Mouse (Mus musculus): ENCODE results near the gene Wnt16.

The Wnt16 gene

DNA sequence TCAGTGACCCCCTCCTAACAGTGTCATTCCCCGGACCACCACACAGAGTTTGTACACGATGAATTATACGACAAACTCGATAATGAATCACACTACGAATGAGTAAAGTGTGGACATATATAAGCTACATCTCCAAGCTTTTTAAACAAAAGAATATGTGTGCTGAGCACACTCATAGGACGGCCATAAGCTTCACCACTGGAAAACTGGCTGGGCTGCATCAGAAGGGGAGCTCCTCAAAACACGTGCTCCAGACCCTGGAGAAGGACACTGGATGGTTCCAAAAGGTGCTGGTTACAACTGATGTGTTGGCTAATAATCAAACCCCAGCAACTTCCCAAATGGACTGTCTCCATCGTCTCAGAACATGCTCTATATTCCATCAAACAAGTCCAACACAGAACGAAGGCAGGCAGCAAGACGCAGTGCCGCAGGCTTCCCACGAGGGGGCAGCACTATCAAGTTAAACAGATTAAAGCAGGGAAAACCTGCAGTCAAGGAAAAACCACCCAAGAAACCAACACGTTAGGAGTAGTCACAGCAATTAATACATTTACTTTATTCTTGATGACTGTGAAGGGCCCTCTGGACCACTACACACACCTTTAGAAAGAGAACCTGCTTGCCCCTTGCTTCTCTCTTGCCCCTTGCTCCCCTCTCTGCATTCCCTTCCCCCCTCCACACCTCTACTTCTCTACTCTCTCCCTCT lies 37.5 kb downstream of the Wnt16 start:
- DNase-seq (ENCODE audit: low spot score in 2 of 2): peak; percentile 41 to 75

GRCm38 (mm10) chr6:22326289-22326688 lies 38.3 kb downstream of the Wnt16 start:
- DNase-seq (ENCODE audit: low spot score in 2 of 2): no peak

- DNase-seq (ENCODE audit: low spot score in 2 of 2): no peak
Measured at GRCm38 (mm10) chr6:22327091-22327490, 39.1 kb downstream of the Wnt16 start.

GRCm38 (mm10) chr6:22327931-22328330 lies 39.9 kb downstream of the Wnt16 start:
- no peak for DNase-seq (ENCODE audit: low spot score in 2 of 2)

- no peak for DNase-seq (ENCODE audit: low spot score in 2 of 2)
Measured at GRCm38 (mm10) chr6:22330169-22330960, 42.3 kb downstream of the Wnt16 start.

DNA sequence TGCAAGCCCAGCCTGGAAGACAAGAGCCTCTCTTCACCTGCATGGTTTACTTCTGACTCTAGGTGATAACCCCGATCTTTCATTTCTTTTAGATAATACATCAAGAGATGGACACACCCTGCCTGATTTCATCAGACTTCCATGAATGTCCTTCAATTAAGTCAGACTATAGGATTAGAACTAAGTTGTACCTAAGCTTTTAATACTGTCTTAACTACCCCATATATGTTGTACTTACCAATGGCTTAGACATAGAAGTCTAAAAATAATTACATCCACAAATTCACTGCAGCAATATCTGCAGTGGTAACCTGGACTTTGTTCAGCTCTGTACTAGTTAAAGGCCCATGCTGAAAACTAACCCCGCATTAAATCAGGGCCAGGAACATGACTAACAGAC lies 44.5 kb downstream of the Wnt16 start:
- DNase-seq (ENCODE audit: low spot score in 2 of 2): no peak

DNA sequence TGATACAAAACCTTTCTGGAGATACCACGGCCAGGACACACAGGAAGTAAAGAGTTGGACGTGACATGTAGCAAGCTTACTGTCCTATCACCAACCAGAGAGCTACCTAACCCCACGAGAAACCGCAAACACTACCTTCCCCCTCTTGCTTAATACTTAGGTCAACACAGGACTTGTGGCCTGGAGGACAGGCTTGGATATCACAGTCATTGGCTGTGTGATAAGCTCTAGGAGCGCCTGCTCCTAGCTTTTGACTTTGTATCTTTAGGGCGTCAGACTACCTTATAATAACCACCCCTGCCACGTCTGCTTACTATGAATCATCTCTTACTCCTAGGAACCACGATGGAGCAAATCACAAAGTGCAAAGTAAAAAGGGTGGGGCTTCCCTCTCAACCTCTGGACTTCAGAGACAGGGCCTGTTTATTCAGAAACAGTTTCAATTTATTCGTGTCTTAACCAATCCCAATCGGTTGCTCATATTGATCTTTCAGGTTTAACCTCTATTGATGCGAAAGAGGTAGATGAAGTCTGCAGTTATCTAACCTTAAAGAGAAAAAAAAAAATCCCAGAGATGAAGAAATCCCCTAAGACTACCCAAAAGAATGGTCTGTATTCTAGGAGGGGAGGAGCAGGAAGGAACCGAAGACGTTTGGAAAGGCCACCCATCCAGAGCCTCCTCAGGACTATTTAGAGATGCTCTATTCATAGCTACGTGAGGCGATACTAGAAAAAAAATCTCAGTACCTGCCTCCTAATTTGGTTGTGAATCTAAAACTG lies 51.9 kb downstream of the Wnt16 start:
- DNase-seq (ENCODE audit: low spot score in 2 of 2): no peak

DNA sequence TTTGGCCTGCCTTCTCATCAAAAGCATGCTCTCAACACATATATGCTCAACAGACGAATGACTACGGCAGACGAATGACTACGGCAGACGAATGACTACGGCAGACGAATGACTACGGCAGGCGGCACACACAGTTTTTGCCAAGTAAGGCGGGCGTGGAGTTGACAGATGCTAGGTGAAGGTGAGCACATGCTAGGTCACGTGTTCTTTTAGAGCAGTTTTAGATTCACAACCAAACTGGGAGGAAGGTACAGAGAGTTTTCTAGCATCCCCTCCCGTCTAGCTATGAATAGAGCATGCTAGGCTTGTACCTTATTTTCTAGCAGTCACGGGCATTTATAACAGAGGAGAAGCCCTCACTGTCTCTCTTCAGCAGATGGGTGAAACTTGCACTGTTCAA lies 52.8 kb downstream of the Wnt16 start:
- DNase-seq (ENCODE audit: low spot score in 2 of 2): no peak

- DNase-seq (ENCODE audit: low spot score in 2 of 2): no peak
Measured at GRCm38 (mm10) chr6:22343292-22343691, 55.3 kb downstream of the Wnt16 start.

DNA sequence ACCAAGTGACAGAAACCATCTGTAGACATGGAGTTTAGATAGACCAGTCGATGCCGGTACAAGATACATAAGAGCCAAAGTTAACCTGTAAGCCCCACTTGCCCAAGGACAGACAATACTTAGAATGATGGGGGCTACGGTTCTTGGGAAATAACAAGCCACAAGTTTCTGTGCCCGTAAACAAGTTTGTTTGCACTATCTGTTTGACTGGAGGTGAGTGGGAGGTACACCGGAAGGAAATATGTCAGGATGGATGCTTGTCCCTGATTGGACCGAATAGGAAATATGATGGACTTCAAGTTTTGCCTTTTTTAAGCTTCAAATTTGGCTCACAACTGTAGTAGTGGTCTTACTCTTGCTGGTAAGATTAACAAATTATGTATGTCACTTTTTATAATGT lies 55.7 kb downstream of the Wnt16 start:
- DNase-seq (ENCODE audit: low spot score in 2 of 2): no peak

DNA sequence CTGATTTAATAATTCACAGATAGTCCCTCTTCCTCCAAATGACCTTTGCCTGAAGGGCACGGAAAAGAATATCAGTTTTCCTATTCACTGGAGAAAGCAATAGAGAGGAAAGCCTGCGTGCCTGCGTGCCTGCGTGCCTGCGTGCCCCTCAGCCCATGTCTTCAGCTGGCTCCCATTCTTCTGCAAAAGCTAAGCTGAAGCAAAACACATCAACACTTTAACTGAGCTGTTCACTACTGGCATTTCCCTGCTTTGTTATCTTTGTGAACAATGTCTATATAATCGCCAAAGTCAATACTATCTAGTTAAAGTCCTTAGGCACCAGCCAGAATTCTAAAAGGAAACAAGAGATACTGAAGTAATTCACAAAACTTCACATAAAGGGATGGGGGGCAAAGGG lies 56.4 kb downstream of the Wnt16 start:
- no peak for DNase-seq (ENCODE audit: low spot score in 2 of 2)

DNA sequence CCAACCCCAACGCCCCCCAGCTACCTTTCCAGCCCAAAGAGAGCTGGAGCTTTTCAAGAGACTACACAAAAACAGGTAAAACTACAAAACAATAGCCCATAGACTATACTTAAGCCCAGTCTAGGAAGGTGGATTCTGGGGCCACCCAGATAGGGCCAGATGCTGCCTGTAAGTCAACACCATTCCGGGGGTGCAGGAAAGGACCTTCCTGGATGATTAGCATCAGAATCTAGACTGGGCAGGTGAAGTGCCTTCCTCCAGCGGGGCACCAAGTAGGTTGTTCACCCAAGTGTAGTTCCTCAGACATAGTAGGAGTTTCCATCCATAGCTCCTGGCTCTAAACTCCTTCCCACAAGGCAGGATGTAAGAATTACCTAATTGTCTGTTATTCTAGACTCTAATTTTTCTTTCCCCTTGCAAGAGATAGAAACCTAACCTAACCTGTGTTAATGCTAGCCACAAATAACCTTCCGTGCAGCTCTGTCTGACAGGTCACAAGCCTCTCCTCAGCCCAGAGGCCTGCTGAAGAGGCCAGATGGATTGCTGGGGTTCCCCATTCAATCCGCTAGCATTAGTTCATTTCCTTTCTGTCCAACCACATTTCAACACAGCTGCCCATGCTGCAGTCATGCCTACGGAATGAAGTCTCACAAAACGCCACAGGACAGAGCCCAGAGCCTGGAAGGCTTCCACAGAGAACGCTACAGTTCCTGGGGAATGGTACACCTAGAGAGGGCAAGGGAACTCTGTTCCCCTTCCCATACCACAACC lies 59.3 kb downstream of the Wnt16 start:
- DNase-seq (ENCODE audit: low spot score in 2 of 2): no peak

Data from right cerebral cortex, postnatal 36 days (tissue).